Mouse (Mus musculus) embryonic facial prominence, embryonic 15.5 days (tissue): ENCODE results near the gene Wdr83. TPM values are rescaled to one million over a fixed set of nuclear protein-coding genes. Genes with fewer than 3 reads are reported as not detected.
A peak's percentile ranks its signal among the peaks of the same experiment; 100 is the strongest.

Experiments
- ATAC-seq: fragments of 200-750 bp; cut with Nextera tagmentation; 2 replicates; pipeline ENCODE4 v1.8.0; 2017; ENCODE audit warnings: low read depth, moderate TSS enrichment; ENCODE audit not compliant: insufficient number of reproducible peaks, low FRiP score, low TSS enrichment
- H3K27ac ChIP-seq: fragments of 300-500 bp; sonication (generic); replicated peaks from 2 replicates; pipeline ENCODE4 v1.5.1; 2015; ENCODE audit warnings: mild to moderate bottlenecking, inconsistent platforms
- H3K27me3 ChIP-seq: fragments of 300-500 bp; sonication (generic); 2 replicates; pipeline ENCODE4 v1.6.1; 2015; ENCODE audit warnings: inconsistent platforms
- H3K36me3 ChIP-seq: fragments of 300-500 bp; sonication (generic); 2 replicates; pipeline ENCODE4 v1.6.1; 2015; ENCODE audit warnings: mild to moderate bottlenecking, inconsistent platforms
- H3K4me1 ChIP-seq: fragments of 300-500 bp; sonication (generic); 2 replicates; pipeline ENCODE4 v1.6.1; 2015; ENCODE audit warnings: inconsistent platforms
- H3K4me2 ChIP-seq: fragments of 300-500 bp; sonication (generic); replicated peaks from 2 replicates; pipeline ENCODE4 v1.6.1; 2015; ENCODE audit warnings: mild to moderate bottlenecking, inconsistent platforms
- H3K4me3 ChIP-seq: fragments of 300-500 bp; sonication (generic); replicated peaks from 2 replicates; pipeline ENCODE4 v1.5.1; 2015; ENCODE audit warnings: mild to moderate bottlenecking, inconsistent platforms
- H3K9ac ChIP-seq: fragments of 300-500 bp; sonication (generic); 2 replicates; pipeline ENCODE4 v1.6.1; 2015; ENCODE audit warnings: inconsistent platforms
- H3K9me3 ChIP-seq: fragments of 300-500 bp; sonication (generic); replicated peaks from 2 replicates; pipeline ENCODE4 v1.6.1; 2016; ENCODE audit warnings: inconsistent platforms
- WGBS: fragments of 180-500 bp; shearing (Covaris S2); methylation state at CpG from one replicate; pipeline ENCODE4 v1.1.7; 2015; 5-methylcytosine and 5-hydroxymethylcytosine counted together
- polyA plus RNA-seq: library from polyadenylated mRNA; unstranded; fragments of >200 nt; fragmentation: Nextera tagmentation; extraction: Ambion mirVana; gene quantifications from 2 replicates; pipeline ENCODE4 v1.2.1, GENCODE M21; 2015

The Wdr83 gene
- polyA plus RNA-seq, 1 experiment from 2014 or later, result 43.7 TPM

- Histone ChIP-seq H3K4me1 (peaks cover 19% of the 10 kb centered on the region), H3K4me2 (no peak overlapping the region), H3K27ac (no peak overlapping the region), H3K9ac (no peak overlapping the region), H3K9me3 (no peaks in the 10 kb centered on the region), H3K36me3 (peaks cover 30% of the 10 kb centered on the region; the same call in 1 of the 2 replicates), H3K27me3 (no peaks in the 10 kb centered on the region), H3K4me3 (no peak overlapping the region)
- ATAC-seq, result no peak
- 94% methylated on average over 4 of the region's 4 CpGs for WGBS
Observed at GRCm38 (mm10) chr8:85062603-85063002, 18.5 kb downstream of the Wdr83 start.

GRCm38 (mm10) chr8:85059879-85060616, 21.1 kb downstream of the Wdr83 start, which contains the start of gene Fbxw9:
Gene Fbxw9 (plus strand): TSS chr8:85060055.
- peaks cover 19% of the 10 kb centered on the region for H3K4me1 ChIP-seq
- WGBS, result under 1% methylated on average over 53 of the region's 53 CpGs
- peak within 1 kb of the TSS; percentile 60; the same call in 1 of the 2 replicates for H3K27ac ChIP-seq
- H3K9ac ChIP-seq, result peak within 1 kb of the TSS; percentile 69
- no peaks in the 10 kb centered on the region for H3K27me3 ChIP-seq
- H3K4me2 ChIP-seq, result peak within 1 kb of the TSS; percentile 92
- H3K4me3 ChIP-seq, result peak within 1 kb of the TSS; percentile 87
- peak; percentile 84 for ATAC-seq
- H3K9me3 ChIP-seq, result no peaks in the 10 kb centered on the region
- H3K36me3 ChIP-seq, result peaks cover 33% of the 10 kb centered on the region

- ATAC-seq, result no peak
- Histone ChIP-seq H3K27ac (no peak overlapping the region), H3K9me3 (no peaks in the 10 kb centered on the region), H3K36me3 (peaks cover 48% of the 10 kb centered on the region), H3K4me3 (no peak overlapping the region), H3K27me3 (no peaks in the 10 kb centered on the region), H3K9ac (no peak overlapping the region), H3K4me2 (no peak overlapping the region), H3K4me1 (peaks cover 19% of the 10 kb centered on the region)
- WGBS, result 81% methylated on average over 7 of the region's 7 CpGs
Observed at GRCm38 (mm10) chr8:85057367-85057766, 23.7 kb downstream of the Wdr83 start.

GRCm38 (mm10) chr8:85043619-85044018, 37.5 kb downstream of the Wdr83 start:
- Histone ChIP-seq H3K4me3 (no peak overlapping the region), H3K27ac (no peak overlapping the region), H3K27me3 (no peaks in the 10 kb centered on the region), H3K36me3 (peaks cover 78% of the 10 kb centered on the region), H3K9ac (no peak overlapping the region), H3K4me2 (no peak overlapping the region), H3K9me3 (no peaks in the 10 kb centered on the region), H3K4me1 (peaks cover 10% of the 10 kb centered on the region)
- ATAC-seq, result no peak
- WGBS, result 79% methylated on average over 6 of the region's 6 CpGs

- Histone ChIP-seq H3K4me2 (peak overlapping the region; percentile 87), H3K9me3 (no peaks in the 10 kb centered on the region), H3K27ac (peak overlapping the region; percentile 100), H3K4me3 (peak overlapping the region; percentile 82), H3K4me1 (peaks cover 29% of the 10 kb centered on the region), H3K9ac (peak overlapping the region; percentile 89), H3K27me3 (no peaks in the 10 kb centered on the region), H3K36me3 (peaks cover 31% of the 10 kb centered on the region)
- no peak for ATAC-seq
- whole genome bisulfite sequencing, result under 1% methylated on average over 57 of the region's 57 CpGs
Observed at GRCm38 (mm10) chr8:85037681-85038531, 43.2 kb downstream of the Wdr83 start.

GRCm38 (mm10) chr8:85037366-85037680, 43.8 kb downstream of the Wdr83 start:
- H3K27ac ChIP-seq, result peak overlapping the region; percentile 100
- WGBS, result 1% methylated on average over 14 of the region's 14 CpGs
- ATAC-seq, result peak; percentile 68

GRCm38 (mm10) chr8:85036718-85037365, 44.3 kb downstream of the Wdr83 start, which contains the start of gene Tnpo2:
Gene Tnpo2 (plus strand): TSS chr8:85036915.
- Histone ChIP-seq H3K4me3 (peak within 1 kb of the TSS; percentile 82), H3K9me3 (no peaks in the 10 kb centered on the region), H3K4me1 (peaks cover 29% of the 10 kb centered on the region), H3K9ac (peak within 1 kb of the TSS; percentile 89), H3K4me2 (peak within 1 kb of the TSS; percentile 87), H3K27ac (peak within 1 kb of the TSS; percentile 100), H3K36me3 (peaks cover 37% of the 10 kb centered on the region), H3K27me3 (no peaks in the 10 kb centered on the region)
- ATAC-seq, result peak; percentile 92
- WGBS, result under 1% methylated on average over 58 of the region's 59 CpGs

More at GRCm38 (mm10) chr8:85037366-85037680, 43.8 kb downstream of the Wdr83 start:
- Histone ChIP-seq H3K4me3 (peak overlapping the region; percentile 82), H3K36me3 (peaks cover 35% of the 10 kb centered on the region), H3K9me3 (no peaks in the 10 kb centered on the region), H3K4me2 (peak overlapping the region; percentile 87), H3K4me1 (peaks cover 29% of the 10 kb centered on the region), H3K9ac (peak overlapping the region; percentile 89), H3K27me3 (no peaks in the 10 kb centered on the region)

GRCm38 (mm10) chr8:85036381-85036717, 44.8 kb downstream of the Wdr83 start:
- Histone ChIP-seq H3K9me3 (no peaks in the 10 kb centered on the region), H3K27me3 (no peaks in the 10 kb centered on the region), H3K36me3 (peaks cover 37% of the 10 kb centered on the region), H3K4me3 (peak overlapping the region; percentile 82), H3K4me2 (peak overlapping the region; percentile 87), H3K4me1 (peaks cover 28% of the 10 kb centered on the region), H3K9ac (peak overlapping the region; percentile 66), H3K27ac (peak overlapping the region; percentile 100)
- ATAC-seq, result peak; percentile 9; the same call in 1 of the 2 replicates
- WGBS, result under 1% methylated on average over 9 of the region's 9 CpGs

- ATAC-seq, result 0 out of 2 replicates have a peak, but pooled peaks have one; percentile 2
- H3K4me2 ChIP-seq, result peak overlapping the region; percentile 87
- no peaks in the 10 kb centered on the region for H3K9me3 ChIP-seq
- under 1% methylated on average over 15 of the region's 15 CpGs for WGBS
- peaks cover 36% of the 10 kb centered on the region for H3K36me3 ChIP-seq
- H3K4me3 ChIP-seq, result peak overlapping the region; percentile 82
- H3K9ac ChIP-seq, result peak overlapping the region; percentile 66
- peak overlapping the region; percentile 100 for H3K27ac ChIP-seq
- no peaks in the 10 kb centered on the region for H3K27me3 ChIP-seq
- peaks cover 26% of the 10 kb centered on the region for H3K4me1 ChIP-seq
Observed at GRCm38 (mm10) chr8:85035728-85036310, 45.3 kb downstream of the Wdr83 start.

GRCm38 (mm10) chr8:85035165-85035727, 45.9 kb downstream of the Wdr83 start:
- no peaks in the 10 kb centered on the region for H3K9me3 ChIP-seq
- no peaks in the 10 kb centered on the region for H3K27me3 ChIP-seq
- 4% methylated on average over 12 of the region's 12 CpGs for WGBS
- ATAC-seq, result no peak
- peak overlapping the region; percentile 100 for H3K27ac ChIP-seq
- peak overlapping the region; percentile 66 for H3K9ac ChIP-seq
- H3K36me3 ChIP-seq, result peaks cover 35% of the 10 kb centered on the region
- peaks cover 26% of the 10 kb centered on the region for H3K4me1 ChIP-seq
- H3K4me2 ChIP-seq, result peak overlapping the region; percentile 87
- H3K4me3 ChIP-seq, result peak overlapping the region; percentile 82
